Mouse (Mus musculus): ENCODE measurements around the gene Galnt16.

GRCm38 (mm10) chr12:80662322-80662721 lies 144.2 kb downstream of the Galnt16 start:
- no peak for TF ChIP-seq POLR2A (IDR thresholded peaks at IDR 0.05; ENCODE audit: control insufficient read depth, extremely low read depth, insufficient read depth, low read length, poor library complexity)
- no peak for TF ChIP-seq CTCF (IDR thresholded peaks at IDR 0.05; ENCODE audit: borderline replicate concordance, control insufficient read depth, extremely low read depth, insufficient read depth, low read length, poor library complexity)

Measured in thymus, adult 2 months (tissue).